Mouse (Mus musculus): ENCODE data around the gene Dna2. TPM values are rescaled to one million over a fixed set of nuclear protein-coding genes. Genes with fewer than 3 reads are reported as not detected.

Dna2 gene
- polyA plus RNA-seq (2014; fragmentation: Illumina TruSeq; extraction: RNeasy Lipid Tissue Mini Kit (QIAGEN cat#74804); ENCODE audit: low read depth, low replicate concordance), result 1.2 TPM

DNA sequence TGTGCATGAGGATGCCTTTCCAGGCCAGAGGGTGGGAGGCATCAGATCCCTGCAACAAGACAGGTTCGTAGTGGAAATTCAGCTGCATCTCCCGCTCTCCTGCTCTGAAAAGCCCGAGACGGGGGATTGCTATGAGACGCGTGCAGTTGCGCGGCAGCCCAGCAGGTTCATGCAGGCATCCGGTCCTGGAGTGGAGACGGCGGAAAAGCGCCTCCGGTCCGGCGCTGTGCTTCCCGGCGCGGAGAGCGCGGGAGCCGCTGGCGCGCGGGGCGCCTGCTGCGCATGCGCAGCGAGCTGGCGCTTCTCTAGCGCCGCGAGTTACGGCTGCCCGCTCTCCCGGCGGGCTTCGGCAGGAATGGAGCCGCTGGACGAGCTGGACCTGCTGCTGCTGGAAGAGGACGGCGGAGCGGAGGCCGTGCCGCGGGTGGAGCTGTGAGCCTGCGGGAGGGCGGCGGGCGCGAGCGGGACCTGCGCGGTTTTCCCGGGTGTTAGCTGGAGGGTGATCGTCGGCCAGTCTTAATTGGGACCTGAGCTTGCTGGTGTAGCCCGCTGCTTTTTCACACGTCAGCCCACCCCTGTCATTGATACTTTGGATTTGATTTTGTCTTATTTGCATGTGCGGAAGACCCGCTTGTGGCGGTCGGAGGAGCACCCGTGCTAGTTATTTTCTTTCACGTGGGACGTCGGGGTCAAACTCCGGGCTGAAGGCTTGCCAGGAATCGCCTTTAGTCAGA is at the start of gene Dna2:
Gene Dna2, plus strand, starts transcription at position 289 of the 734 bp plus-strand sequence.

DNA sequence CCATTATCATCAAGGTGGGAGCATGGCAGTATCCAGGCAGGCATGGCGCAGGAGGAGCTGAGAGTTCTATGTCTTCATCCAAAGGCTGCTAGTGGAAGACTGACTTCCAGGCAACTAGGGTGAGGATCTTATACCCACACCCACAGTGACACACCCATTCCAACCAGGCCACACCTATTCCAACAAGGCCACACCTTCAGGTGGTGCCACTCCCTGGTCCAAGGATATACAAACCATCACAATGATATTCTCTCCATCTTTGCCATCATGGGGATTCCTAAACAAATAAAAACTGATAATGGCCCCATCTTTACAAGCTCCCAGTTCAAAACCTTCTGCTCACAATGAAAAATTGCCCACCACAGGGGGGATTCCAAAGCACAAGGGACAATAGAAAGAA is 37.9 kb upstream of the Dna2 start, which contains the start of gene Tet1:
Gene Tet1, minus strand, starts transcription at position 101 of the 400 bp plus-strand sequence.

DNA sequence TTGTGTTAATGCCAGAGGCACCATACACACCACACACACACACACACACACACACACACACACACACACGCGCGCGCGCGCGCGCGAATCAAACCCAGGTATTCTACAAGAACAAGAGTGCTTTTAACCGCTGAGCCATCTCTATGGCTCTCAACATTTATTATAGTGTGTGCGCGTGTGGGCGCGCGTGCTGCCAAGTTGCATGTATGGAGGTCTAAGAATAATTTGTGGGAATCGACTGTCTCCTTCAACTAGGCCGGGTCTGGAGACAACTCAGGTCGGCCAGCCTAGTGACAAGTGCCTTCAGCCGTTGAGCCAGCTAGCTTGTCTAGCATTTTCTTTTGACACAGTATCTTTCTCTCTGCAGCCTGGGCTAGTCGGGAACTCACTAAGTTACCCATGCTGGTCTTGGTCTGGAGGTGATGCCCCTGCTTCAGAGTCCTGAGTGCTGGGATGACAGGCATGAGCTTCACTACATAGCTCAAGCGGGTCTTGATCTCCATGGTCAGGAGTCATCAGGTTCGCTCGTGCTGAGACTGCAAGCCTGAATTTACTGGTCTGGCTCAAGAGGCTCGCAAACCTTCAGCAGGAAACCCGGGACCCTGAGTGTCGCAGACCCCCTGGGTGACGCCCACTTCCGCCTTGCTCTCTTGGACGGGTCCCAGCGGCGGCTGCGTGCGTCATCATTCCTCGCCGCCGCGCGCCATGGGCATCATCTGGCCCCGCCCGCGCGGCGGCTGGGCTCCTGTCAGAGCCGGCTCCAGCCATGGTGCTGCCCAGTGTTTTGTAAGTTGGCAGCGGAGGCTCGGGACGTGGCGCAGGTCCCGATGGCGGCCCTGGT is 26.7 kb upstream of the Dna2 start, which contains the start of gene Slc25a16:
Gene Slc25a16, plus strand, starts transcription at position 709 of the 841 bp plus-strand sequence.

DNA sequence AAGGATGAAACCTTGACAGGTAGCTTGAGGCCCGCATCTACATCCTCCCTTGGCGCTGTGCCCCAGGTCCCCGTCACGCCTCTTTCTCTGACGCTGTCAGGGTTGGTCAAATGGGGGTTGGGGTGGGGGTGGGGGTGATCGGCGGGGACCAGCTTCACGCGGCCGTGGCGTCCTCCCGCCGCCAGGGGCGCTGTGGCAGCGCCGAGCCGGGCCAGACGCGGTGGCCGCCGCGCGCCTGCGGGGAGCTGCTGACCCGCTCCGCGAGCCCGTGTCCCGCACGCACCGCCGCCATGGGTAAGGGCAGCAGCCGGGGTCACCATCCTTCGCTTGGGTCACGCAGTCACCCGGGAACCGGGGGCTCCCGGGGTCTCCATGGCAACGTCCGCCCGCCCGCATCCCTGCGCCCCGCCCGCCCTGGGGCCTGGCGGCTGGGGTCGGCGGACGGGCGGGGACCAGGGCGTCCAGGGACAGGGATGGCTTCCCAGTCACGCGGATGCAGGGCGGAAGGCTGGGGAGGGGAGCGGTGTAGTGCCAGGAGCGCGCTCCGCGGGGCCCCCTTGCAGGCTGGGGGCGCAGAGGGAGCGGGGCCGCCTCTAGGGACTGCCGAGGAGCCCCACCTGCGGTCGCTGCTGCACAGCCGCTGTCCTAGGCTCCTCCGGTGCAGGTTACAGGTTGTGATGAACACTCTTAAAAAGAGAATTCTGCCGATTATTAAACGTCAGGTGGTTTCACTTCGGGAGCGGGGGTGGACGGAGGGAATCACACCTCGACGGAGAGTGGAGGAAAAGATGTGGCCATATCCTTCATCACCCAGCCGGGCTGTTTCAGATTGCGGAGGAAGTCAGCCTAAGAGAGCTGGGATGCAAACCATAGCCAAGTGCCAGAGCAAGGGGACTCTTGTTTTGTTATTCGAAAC is 33.5 kb downstream of the Dna2 start, which contains the start of gene Rufy2:
Gene Rufy2, plus strand, starts transcription at position 185 of the 916 bp plus-strand sequence.

Other genes starting within 250 kb of the Dna2 start
- 0.92 TPM for gene Stox1, start 220.9 kb upstream of the Dna2 start, polyA plus RNA-seq (2014; fragmentation: Illumina TruSeq; extraction: RNeasy Lipid Tissue Mini Kit (QIAGEN cat#74804); ENCODE audit: low read depth, low replicate concordance)
- 41.1 TPM for gene Ccar1, start 154.7 kb upstream of the Dna2 start, polyA plus RNA-seq (2014; fragmentation: Illumina TruSeq; extraction: RNeasy Lipid Tissue Mini Kit (QIAGEN cat#74804); ENCODE audit: low read depth, low replicate concordance)
- gene Tet1, start 38.0 kb upstream of the Dna2 start, polyA plus RNA-seq (2014; fragmentation: Illumina TruSeq; extraction: RNeasy Lipid Tissue Mini Kit (QIAGEN cat#74804); ENCODE audit: low read depth, low replicate concordance), result 1.8 TPM
- 24.9 TPM for gene Slc25a16, start 26.4 kb upstream of the Dna2 start, polyA plus RNA-seq (2014; fragmentation: Illumina TruSeq; extraction: RNeasy Lipid Tissue Mini Kit (QIAGEN cat#74804); ENCODE audit: low read depth, low replicate concordance)
- 7.9 TPM for gene Rufy2, start 33.2 kb downstream of the Dna2 start, polyA plus RNA-seq (2014; fragmentation: Illumina TruSeq; extraction: RNeasy Lipid Tissue Mini Kit (QIAGEN cat#74804); ENCODE audit: low read depth, low replicate concordance)
- 63.8 TPM for gene Hnrnph3, start 77.2 kb downstream of the Dna2 start, polyA plus RNA-seq (2014; fragmentation: Illumina TruSeq; extraction: RNeasy Lipid Tissue Mini Kit (QIAGEN cat#74804); ENCODE audit: low read depth, low replicate concordance)
- 2.7 TPM for gene Pbld2, start 77.3 kb downstream of the Dna2 start, polyA plus RNA-seq (2014; fragmentation: Illumina TruSeq; extraction: RNeasy Lipid Tissue Mini Kit (QIAGEN cat#74804); ENCODE audit: low read depth, low replicate concordance)
- gene Pbld1, start 113.1 kb downstream of the Dna2 start, polyA plus RNA-seq (2014; fragmentation: Illumina TruSeq; extraction: RNeasy Lipid Tissue Mini Kit (QIAGEN cat#74804); ENCODE audit: low read depth, low replicate concordance), result 2.7 TPM
- not detected for gene Atoh7, start 152.6 kb downstream of the Dna2 start, polyA plus RNA-seq (2014; fragmentation: Illumina TruSeq; extraction: RNeasy Lipid Tissue Mini Kit (QIAGEN cat#74804); ENCODE audit: low read depth, low replicate concordance)

Measured in heart, adult 10 weeks (tissue).